Mouse (Mus musculus): ENCODE data around the gene Sos2. TPM values are rescaled to one million over a fixed set of nuclear protein-coding genes. Genes with fewer than 3 reads are reported as not detected.
"Not testable (repeated sequence)": the region's sequence is repeated elsewhere in the genome, so short reads cannot be mapped to it uniquely, and the experiment has no call there.

Gene Sos2
- total RNA-seq, 2 experiments from 2014 or later = 30.7 to 34.9 TPM

- intact Hi-C loops (cut with DNase I) = loop anchor here (5.0 kb wide), 3 partner anchors 34 to 309 kb away; partner anchors contain the start of genes Arf6, Gm9887 and Vcpkmt
- peak; percentile 25 to 53 for DNase-seq (ENCODE audit: low spot score in 2 of 2)
Observed at GRCm38 (mm10) chr12:69680635-69681565, 752 bp downstream of the Sos2 start.

GRCm38 (mm10) chr12:69676157-69676556 lies 5.5 kb downstream of the Sos2 start:
- intact Hi-C loops (cut with DNase I) = no loop called here
- DNase-seq (ENCODE audit: low spot score in 2 of 2) = no peak

- intact Hi-C loops (cut with DNase I) = no loop called here
- no peak for DNase-seq (ENCODE audit: low spot score in 2 of 2)
Observed at GRCm38 (mm10) chr12:69674576-69675537, 6.8 kb downstream of the Sos2 start.

- intact Hi-C loops (cut with DNase I) = no loop called here
Observed at GRCm38 (mm10) chr12:69674176-69674575, 7.5 kb downstream of the Sos2 start.

GRCm38 (mm10) chr12:69666721-69667120 lies 14.9 kb downstream of the Sos2 start:
- DNase-seq (ENCODE audit: low spot score in 2 of 2) = no peak
- intact Hi-C loops (cut with DNase I) = no loop called here

More at GRCm38 (mm10) chr12:69674176-69674575, 7.5 kb downstream of the Sos2 start:
- no peak for DNase-seq (ENCODE audit: low spot score in 2 of 2)

- DNase-seq (ENCODE audit: low spot score in 2 of 2) = no peak
- intact Hi-C loops (cut with DNase I) = no loop called here
Observed at GRCm38 (mm10) chr12:69661658-69662057, 20.0 kb downstream of the Sos2 start.

GRCm38 (mm10) chr12:69653973-69654372 lies 27.7 kb downstream of the Sos2 start:
- intact Hi-C loops (cut with DNase I); DNase-seq (ENCODE audit: low spot score in 2 of 2): not testable (repeated sequence)

- intact Hi-C loops (cut with DNase I) = loop anchor here (5.0 kb wide), 1 partner anchor 33 kb away; the partner anchor contains the start of gene Sos2
- DNase-seq (ENCODE audit: low spot score in 2 of 2) = no peak
Observed at GRCm38 (mm10) chr12:69649511-69649910, 32.1 kb downstream of the Sos2 start.

- intact Hi-C loops (cut with DNase I) = loop anchor here (5.0 kb wide), 1 partner anchor 36 kb away; the partner anchor contains the start of gene Sos2
- no peak for DNase-seq (ENCODE audit: low spot score in 2 of 2)
Observed at GRCm38 (mm10) chr12:69645821-69646616, 35.6 kb downstream of the Sos2 start.

GRCm38 (mm10) chr12:69644877-69645276 lies 36.8 kb downstream of the Sos2 start:
- intact Hi-C loops (cut with DNase I) = loop anchor here (5.0 kb wide), 1 partner anchor 37 kb away; the partner anchor contains the start of gene Sos2
- peak; percentile 45 to 67 for DNase-seq (ENCODE audit: low spot score in 2 of 2)

- intact Hi-C loops (cut with DNase I) = no loop called here
- no peak for DNase-seq (ENCODE audit: low spot score in 2 of 2)
Observed at GRCm38 (mm10) chr12:69642877-69643276, 38.8 kb downstream of the Sos2 start.

GRCm38 (mm10) chr12:69634761-69635160 lies 46.9 kb downstream of the Sos2 start:
- intact Hi-C loops (cut with DNase I) = no loop called here
- no peak for DNase-seq (ENCODE audit: low spot score in 2 of 2)

- intact Hi-C loops (cut with DNase I); DNase-seq (ENCODE audit: low spot score in 2 of 2): not testable (repeated sequence)
Observed at GRCm38 (mm10) chr12:69618590-69618989, 63.1 kb downstream of the Sos2 start.

GRCm38 (mm10) chr12:69604367-69604766 lies 77.3 kb downstream of the Sos2 start:
- intact Hi-C loops (cut with DNase I) = no loop called here
- no peak for DNase-seq (ENCODE audit: low spot score in 2 of 2)

- DNase-seq (ENCODE audit: low spot score in 2 of 2) = no peak
- intact Hi-C loops (cut with DNase I) = no loop called here
Observed at GRCm38 (mm10) chr12:69597446-69597845, 84.2 kb downstream of the Sos2 start.

- DNase-seq (ENCODE audit: low spot score in 2 of 2) = no peak
- intact Hi-C loops (cut with DNase I) = no loop called here
Observed at GRCm38 (mm10) chr12:69593130-69593529, 88.5 kb downstream of the Sos2 start.

- DNase-seq (ENCODE audit: low spot score in 2 of 2) = no peak
- intact Hi-C loops (cut with DNase I) = loop anchor here (2.0 to 5.0 kb wide), 4 partner anchors 99 to 210 kb away; partner anchors contain the start of genes Arf6, Gm9887 and Sos2
Observed at GRCm38 (mm10) chr12:69583270-69583629, 98.4 kb downstream of the Sos2 start.

GRCm38 (mm10) chr12:69582613-69583269 lies 98.9 kb downstream of the Sos2 start, which contains the start of gene Vcpkmt:
Gene Vcpkmt (minus strand): TSS chr12:69583028.
- intact Hi-C loops (cut with DNase I) = loop anchor here (2.0 to 5.0 kb wide), 4 partner anchors 100 to 210 kb away; partner anchors contain the start of genes Arf6, Gm9887 and Sos2
- peak; percentile 92 for DNase-seq (ENCODE audit: low spot score in 2 of 2)
